Mouse (Mus musculus) MEL (cell line): ENCODE data around the gene Ephb2. TPM values are rescaled to one million over a fixed set of nuclear protein-coding genes. Genes with fewer than 3 reads are reported as not detected.
A peak's percentile ranks its signal among the peaks of the same experiment; 100 is the strongest.

ENCODE experiments used
- DNase-seq: peaks from one replicate; pipeline ENCODE4 v3.0.0; 2011; ENCODE audit warnings: low read depth, low spot score
- H3K27ac ChIP-seq: 2 replicates; pipeline ENCODE4 v1.5.1; 2012; ENCODE audit warnings: low read depth, mild to moderate bottlenecking, control low read depth, low read length, moderate library complexity; ENCODE audit not compliant: control insufficient read depth
- H3K27me3 ChIP-seq, 2 experiments: fragments of 150-350 bp in 1 of 2; sonication (generic) in 1 of 2; 2 replicates each; pipeline ENCODE4 v1.6.1; 2012; ENCODE audit warnings: low read length in 2 of 2, mild to moderate bottlenecking in 2 of 2, improper control_type of control experiment in 1 of 2, moderate library complexity in 1 of 2; ENCODE audit not compliant: insufficient read depth in 2 of 2, control insufficient read depth in 1 of 2
- H3K36me3 ChIP-seq, 2 experiments: 2 replicates each; pipeline ENCODE4 v1.6.1; 2012 to 2014; ENCODE audit warnings: low read length in 2 of 2, improper control_type of control experiment in 1 of 2, inconsistent platforms in 1 of 2, mild to moderate bottlenecking in 1 of 2; ENCODE audit not compliant: insufficient read depth in 2 of 2, control insufficient read depth in 1 of 2
- H3K4me1 ChIP-seq, 2 experiments: fragments of 150-350 bp in 1 of 2; sonication (generic) in 1 of 2; 2 replicates each; pipeline ENCODE4 v1.6.1; 2012; ENCODE audit warnings: low read length in 2 of 2, improper control_type of control experiment in 1 of 2, mild to moderate bottlenecking in 1 of 2; ENCODE audit not compliant: insufficient read depth in 2 of 2, control insufficient read depth in 1 of 2
- H3K4me3 ChIP-seq, 2 experiments: fragments of 150-350 bp in 1 of 2; sonication (generic) in 1 of 2; 2 replicates each; pipeline ENCODE4 v1.5.1; 2012; ENCODE audit warnings: low read depth in 2 of 2, low read length in 2 of 2, mild to moderate bottlenecking in 2 of 2, moderate library complexity in 2 of 2, control low read depth in 1 of 2, improper control_type of control experiment in 1 of 2; ENCODE audit not compliant: control insufficient read depth in 1 of 2, insufficient read depth in 1 of 2
- H3K79me2 ChIP-seq: 2 replicates; pipeline ENCODE4 v1.6.1; 2012; ENCODE audit warnings: mild to moderate bottlenecking, low read length, moderate library complexity; ENCODE audit not compliant: control insufficient read depth, poor library complexity, insufficient read depth
- H3K9ac ChIP-seq: 2 replicates; pipeline ENCODE4 v1.6.1; 2012; ENCODE audit warnings: low read depth, mild to moderate bottlenecking, control low read depth, low read length, moderate library complexity; ENCODE audit not compliant: control insufficient read depth, poor library complexity, severe bottlenecking
- H3K9me3 ChIP-seq: fragments of 150-350 bp; sonication (generic); replicated peaks from 2 replicates; pipeline ENCODE4 v1.6.1; 2012; ENCODE audit warnings: mild to moderate bottlenecking, low read length, improper control_type of control experiment, moderate library complexity; ENCODE audit not compliant: insufficient read depth
- CHD2 ChIP-seq: IDR thresholded peaks from 2 replicates; pipeline ENCODE4 v1.6.1; 2011; ENCODE audit warnings: low read length, improper control_type of control experiment
- CTCF ChIP-seq, 3 experiments: IDR thresholded peaks in 2 of 3; conservative IDR thresholded peaks in 1 of 3; 2 replicates each; pipeline ENCODE4 v1.5.1; 2011 to 2012; ENCODE audit warnings: low read length in 3 of 3, low read depth in 2 of 3, mild to moderate bottlenecking in 2 of 3, improper control_type of control experiment in 1 of 3, inconsistent platforms in 1 of 3, mixed read lengths in 1 of 3, moderate library complexity in 1 of 3; ENCODE audit not compliant: control insufficient read depth in 1 of 3, insufficient read depth in 1 of 3, poor library complexity in 1 of 3, severe bottlenecking in 1 of 3
- E2F4 ChIP-seq: IDR thresholded peaks from 2 replicates; pipeline ENCODE4 v1.6.1; 2011; ENCODE audit warnings: low read depth, low read length, improper control_type of control experiment, borderline replicate concordance
- ELF1 ChIP-seq: IDR thresholded peaks from 2 replicates; pipeline ENCODE4 v1.6.1; 2014; ENCODE audit warnings: low read depth, mild to moderate bottlenecking, inconsistent platforms, low read length, improper control_type of control experiment, moderate library complexity
- ETS1 ChIP-seq: IDR thresholded peaks from 2 replicates; pipeline ENCODE4 v1.6.1; 2012; ENCODE audit warnings: low read depth, mild to moderate bottlenecking, inconsistent platforms, low read length, improper control_type of control experiment, moderate library complexity
- GABPA ChIP-seq: IDR thresholded peaks from 2 replicates; pipeline ENCODE4 v1.6.1; 2012; ENCODE audit warnings: low read depth, mild to moderate bottlenecking, inconsistent platforms, low read length, improper control_type of control experiment, moderate library complexity
- GATA1 ChIP-seq: IDR thresholded peaks from 2 replicates; pipeline ENCODE4 v1.6.1; 2011; ENCODE audit warnings: low read depth, low read length, improper control_type of control experiment
- JUND ChIP-seq: IDR thresholded peaks from 2 replicates; pipeline ENCODE4 v1.6.1; 2011; ENCODE audit warnings: low read depth, mild to moderate bottlenecking, improper control_type of control experiment, low read length
- MAX ChIP-seq: IDR thresholded peaks from 2 replicates; pipeline ENCODE4 v1.6.1; 2011; ENCODE audit warnings: low read length, improper control_type of control experiment
- MXI1 ChIP-seq: IDR thresholded peaks from 2 replicates; pipeline ENCODE4 v1.6.1; 2011; ENCODE audit warnings: mild to moderate bottlenecking, low read depth, low read length, improper control_type of control experiment
- MYB ChIP-seq: IDR thresholded peaks from 2 replicates; pipeline ENCODE4 v1.6.1; 2011; ENCODE audit warnings: mild to moderate bottlenecking, low read depth, low read length, improper control_type of control experiment
- MYC ChIP-seq: IDR thresholded peaks from 2 replicates; pipeline ENCODE4 v1.6.1; 2011; ENCODE audit warnings: low read depth, mild to moderate bottlenecking, low read length, improper control_type of control experiment, moderate library complexity
- NELFE ChIP-seq: IDR thresholded peaks from 2 replicates; pipeline ENCODE4 v1.6.1; 2011; ENCODE audit warnings: low read depth, low read length, improper control_type of control experiment
- NRF1 ChIP-seq: IDR thresholded peaks from 2 replicates; pipeline ENCODE4 v1.6.1; 2014; ENCODE audit warnings: low read depth, mild to moderate bottlenecking, inconsistent platforms, low read length, improper control_type of control experiment, moderate library complexity; ENCODE audit not compliant: poor library complexity, insufficient read depth, severe bottlenecking
- POLR2AphosphoS5 ChIP-seq: IDR thresholded peaks from 2 replicates; pipeline ENCODE4 v1.6.1; 2012; ENCODE audit warnings: low read depth, borderline replicate concordance, mild to moderate bottlenecking, inconsistent platforms, low read length, moderate library complexity, mixed read lengths
- RAD21 ChIP-seq: IDR thresholded peaks from 2 replicates; pipeline ENCODE4 v1.6.1; 2011; ENCODE audit warnings: mild to moderate bottlenecking, low read depth, low read length, improper control_type of control experiment
- SMC3 ChIP-seq: IDR thresholded peaks from 2 replicates; pipeline ENCODE4 v1.6.1; 2011; ENCODE audit warnings: low read depth, low read length, improper control_type of control experiment
- TBP ChIP-seq: IDR thresholded peaks from 2 replicates; pipeline ENCODE4 v1.8.0; 2011; ENCODE audit warnings: low read depth, low read length, improper control_type of control experiment
- UBTF ChIP-seq: IDR thresholded peaks from 2 replicates; pipeline ENCODE4 v1.6.1; 2012; ENCODE audit warnings: low read depth, mild to moderate bottlenecking, inconsistent platforms, low read length, improper control_type of control experiment, moderate library complexity, borderline replicate concordance; ENCODE audit not compliant: insufficient read depth
- USF1 ChIP-seq: IDR thresholded peaks from 2 replicates; pipeline ENCODE4 v1.6.1; 2014; ENCODE audit warnings: low read depth, mild to moderate bottlenecking, inconsistent platforms, low read length, improper control_type of control experiment, moderate library complexity
- ZC3H11A ChIP-seq: IDR thresholded peaks from 2 replicates; pipeline ENCODE4 v1.6.1; 2012; ENCODE audit warnings: low read depth, mild to moderate bottlenecking, inconsistent platforms, low read length, improper control_type of control experiment
- ZKSCAN1 ChIP-seq: IDR thresholded peaks from 2 replicates; pipeline ENCODE4 v1.6.1; 2012; ENCODE audit warnings: low read depth, mild to moderate bottlenecking, inconsistent platforms, low read length, improper control_type of control experiment, moderate library complexity
- ZNF384 ChIP-seq: IDR thresholded peaks from 2 replicates; pipeline ENCODE4 v1.6.1; 2012; ENCODE audit warnings: low read depth, mild to moderate bottlenecking, inconsistent platforms, low read length, improper control_type of control experiment
- polyA plus RNA-seq, 2 experiments: library from polyadenylated mRNA; stranded (reverse) in 1 of 2; unstranded in 1 of 2; fragments of >175 nt in 1 of 2; fragments of >200 nt in 1 of 2; gene quantifications; 2 replicates each; pipeline versions ENCODE4 v1.2.1 to v1.2.4; 2012; ENCODE audit warnings: low replicate concordance in 2 of 2, low read depth in 1 of 2; ENCODE audit not compliant: insufficient read length in 2 of 2, insufficient read depth in 1 of 2, missing spikeins in 1 of 2
- total RNA-seq: library from RNA; depleted of rRNA; stranded (reverse); fragments of 300-350 nt; gene quantifications from 2 replicates; pipeline ENCODE4 v1.2.3, GENCODE M21; 2012

The Ephb2 gene
- total and polyA plus RNA-seq, 3 experiments: 1.9 to 4.1 TPM; not detected in 1

DNA sequence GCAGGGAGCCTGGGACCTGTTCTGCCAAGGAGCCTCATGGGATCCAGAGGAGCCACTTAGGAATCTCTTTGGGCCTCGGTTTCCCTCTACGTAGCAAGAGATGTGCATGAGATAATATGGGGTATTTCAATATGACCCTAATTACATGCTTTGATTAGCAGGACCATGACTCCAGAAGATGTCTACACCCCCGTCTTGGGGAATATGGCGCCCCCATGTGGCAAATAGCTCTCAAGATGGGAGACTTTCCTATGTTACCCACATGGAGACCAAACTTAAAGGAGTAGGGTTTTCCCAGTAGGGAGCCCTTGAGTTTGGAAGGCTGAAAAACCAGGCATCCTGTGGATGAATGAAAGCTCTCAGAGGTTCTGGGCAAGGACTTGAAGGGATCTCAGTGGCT, 147.7 kb downstream of the Ephb2 start:
- Histone ChIP-seq H3K4me3 (no peak overlapping the region), H3K27ac (no peak overlapping the region), H3K9me3 (no peaks in the 10 kb centered on the region), H3K4me1 (no peaks in the 10 kb centered on the region), H3K27me3 (no peaks in the 10 kb centered on the region), H3K9ac (no peak overlapping the region), H3K79me2 (no peaks in the 10 kb centered on the region), H3K36me3 (no peaks in the 10 kb centered on the region)
- TF ChIP-seq USF1: no peak
- TF ChIP-seq MAX: no peak
- peak; percentile 39 for TF ChIP-seq RAD21
- TF ChIP-seq POLR2AphosphoS5: no peak
- no peak for TF ChIP-seq ZKSCAN1
- no peak for TF ChIP-seq ZNF384
- TF ChIP-seq TBP: no peak
- TF ChIP-seq ETS1: no peak
- TF ChIP-seq E2F4: no peak
- TF ChIP-seq ZC3H11A: peak; percentile 35
- TF ChIP-seq SMC3: peak; percentile 65
- no peak for TF ChIP-seq NELFE
- no peak for TF ChIP-seq MXI1
- TF ChIP-seq GATA1: no peak
- no peak for TF ChIP-seq ELF1
- TF ChIP-seq UBTF: no peak
- peak; percentile 48 to 67 (median 52) for TF ChIP-seq CTCF (IDR thresholded peaks at IDR 0.05 in 2 of 3, conservative IDR thresholded peaks at IDR 0.05 in 1 of 3; ENCODE audit: control insufficient read depth in 1 of 3, insufficient read depth in 1 of 3, low read depth in 2 of 3, low read length in 3 of 3, poor library complexity in 1 of 3, severe bottlenecking in 1 of 3)
- no peak for TF ChIP-seq GABPA
- TF ChIP-seq MYC: no peak
- peak; percentile 40 for DNase-seq

DNA sequence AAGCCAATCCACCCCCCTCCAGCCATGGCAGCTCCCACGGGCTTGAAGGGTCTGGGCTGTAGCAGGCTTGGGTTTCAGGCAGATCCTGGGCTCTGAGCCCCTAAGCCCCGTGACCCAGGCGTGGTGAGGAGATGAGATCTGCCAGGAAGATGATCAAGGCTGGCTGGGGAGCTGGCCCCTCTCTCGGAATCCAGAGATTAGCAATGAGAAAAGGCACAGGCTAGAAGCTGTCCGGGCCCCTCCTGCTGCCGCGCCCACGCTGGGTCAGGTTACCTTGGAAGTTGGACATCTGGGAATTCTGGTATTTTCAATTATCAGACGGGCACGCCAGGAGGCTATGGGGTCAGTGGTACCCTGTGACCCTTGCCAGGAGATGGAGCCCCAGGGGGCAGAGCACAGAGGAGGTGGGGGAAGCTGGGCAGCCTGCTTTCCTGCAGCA, 150.3 kb downstream of the Ephb2 start:
- Histone ChIP-seq H3K79me2 (no peaks in the 10 kb centered on the region), H3K36me3 (no peaks in the 10 kb centered on the region), H3K9me3 (no peaks in the 10 kb centered on the region), H3K9ac (no peak overlapping the region), H3K27ac (no peak overlapping the region), H3K4me1 (no peaks in the 10 kb centered on the region), H3K27me3 (no peaks in the 10 kb centered on the region), H3K4me3 (no peak overlapping the region)
- TF ChIP-seq NRF1: no peak
- TF ChIP-seq CTCF (IDR thresholded peaks at IDR 0.05 in 2 of 3, conservative IDR thresholded peaks at IDR 0.05 in 1 of 3; ENCODE audit: control insufficient read depth in 1 of 3, insufficient read depth in 1 of 3, low read depth in 2 of 3, low read length in 3 of 3, poor library complexity in 1 of 3, severe bottlenecking in 1 of 3): no peak
- no peak for TF ChIP-seq CHD2
- no peak for TF ChIP-seq MYB
- TF ChIP-seq ZNF384: no peak
- TF ChIP-seq UBTF: no peak
- no peak for TF ChIP-seq MXI1
- no peak for TF ChIP-seq RAD21
- TF ChIP-seq JUND: no peak
- DNase-seq: no peak
